Mouse (Mus musculus): ENCODE measurements around the gene Amotl2. TPM values are rescaled to one million over a fixed set of nuclear protein-coding genes. Genes with fewer than 3 reads are reported as not detected.

Gene Amotl2
- polyA plus RNA-seq (2012; rRNA removed) = 37.7 and 40.5 TPM in 2 replicates

GRCm38 (mm10) chr9:102716481-102717163, at the start of gene Amotl2:
Amotl2 (plus strand) TSS chr9:102716672.
- H3K27ac ChIP-seq (ENCODE audit: insufficient read depth, low read depth, low read length) = peak within 1 kb of the TSS; percentile 97
- TF ChIP-seq CTCF (conservative IDR thresholded peaks at IDR 0.05; ENCODE audit: insufficient read depth, insufficient read length, low read depth, low read length) (no peak), POLR2A (IDR thresholded peaks at IDR 0.05; ENCODE audit: low read depth, low read length) (no peak)
- 18% methylated on average over 22 of the region's 22 CpGs for WGBS

GRCm38 (mm10) chr9:102668115-102668514, 48.4 kb upstream of the Amotl2 start:
- Histone ChIP-seq H3K27ac (ENCODE audit: insufficient read depth, low read depth, low read length) (no peak overlapping the region), H3K4me3 (ENCODE audit: insufficient read depth, low read depth, low read length) (no peak overlapping the region), H3K36me3 (ENCODE audit: control insufficient read depth, insufficient read depth, low read length) (no peaks in the 10 kb centered on the region), H3K27me3 (replicated peaks; ENCODE audit: control insufficient read depth, insufficient read depth, low read length) (no peaks in the 10 kb centered on the region), H3K4me1 (ENCODE audit: control insufficient read depth, insufficient read depth, low read length) (no peaks in the 10 kb centered on the region)
- WGBS = 46% methylated on average over 6 of the region's 6 CpGs
- DNase-seq = no peak
- TF ChIP-seq CTCF (conservative IDR thresholded peaks at IDR 0.05; ENCODE audit: insufficient read depth, insufficient read length, low read depth, low read length) (no peak), POLR2A (IDR thresholded peaks at IDR 0.05; ENCODE audit: low read depth, low read length) (no peak)

More at GRCm38 (mm10) chr9:102716481-102717163, at the start of gene Amotl2:
- DNase-seq = no peak
- Histone ChIP-seq H3K36me3 (ENCODE audit: control insufficient read depth, insufficient read depth, low read length) (peaks cover 8% of the 10 kb centered on the region), H3K4me1 (ENCODE audit: control insufficient read depth, insufficient read depth, low read length) (peaks cover 30% of the 10 kb centered on the region), H3K27me3 (replicated peaks; ENCODE audit: control insufficient read depth, insufficient read depth, low read length) (no peaks in the 10 kb centered on the region), H3K4me3 (ENCODE audit: insufficient read depth, low read depth, low read length) (peak within 1 kb of the TSS; percentile 91)

- no peak overlapping the region for H3K4me3 ChIP-seq (ENCODE audit: insufficient read depth, low read depth, low read length)
- H3K4me1 ChIP-seq (ENCODE audit: control insufficient read depth, insufficient read depth, low read length) = no peaks in the 10 kb centered on the region
- 90% methylated on average over 12 of the region's 12 CpGs for whole genome bisulfite sequencing
- H3K27me3 ChIP-seq (replicated peaks; ENCODE audit: control insufficient read depth, insufficient read depth, low read length) = no peaks in the 10 kb centered on the region
- TF ChIP-seq CTCF (conservative IDR thresholded peaks at IDR 0.05; ENCODE audit: insufficient read depth, insufficient read length, low read depth, low read length) (no peak), POLR2A (IDR thresholded peaks at IDR 0.05; ENCODE audit: low read depth, low read length) (no peak)
- no peak for DNase-seq
- no peaks in the 10 kb centered on the region for H3K36me3 ChIP-seq (ENCODE audit: control insufficient read depth, insufficient read depth, low read length)
- no peak overlapping the region for H3K27ac ChIP-seq (ENCODE audit: insufficient read depth, low read depth, low read length)
Observed at GRCm38 (mm10) chr9:102668906-102669305, 47.6 kb upstream of the Amotl2 start.

- Histone ChIP-seq H3K27ac (ENCODE audit: insufficient read depth, low read depth, low read length) (no peak overlapping the region), H3K36me3 (ENCODE audit: control insufficient read depth, insufficient read depth, low read length) (no peaks in the 10 kb centered on the region), H3K27me3 (replicated peaks; ENCODE audit: control insufficient read depth, insufficient read depth, low read length) (no peaks in the 10 kb centered on the region), H3K4me3 (ENCODE audit: insufficient read depth, low read depth, low read length) (no peak overlapping the region), H3K4me1 (ENCODE audit: control insufficient read depth, insufficient read depth, low read length) (no peaks in the 10 kb centered on the region)
- TF ChIP-seq POLR2A (IDR thresholded peaks at IDR 0.05; ENCODE audit: low read depth, low read length) = no peak
- no peak for TF ChIP-seq CTCF (conservative IDR thresholded peaks at IDR 0.05; ENCODE audit: insufficient read depth, insufficient read length, low read depth, low read length)
- no peak for DNase-seq
- 64% methylated on average over 7 of the region's 7 CpGs for WGBS
Observed at GRCm38 (mm10) chr9:102673381-102673780, 43.1 kb upstream of the Amotl2 start.

- Histone ChIP-seq H3K4me1 (ENCODE audit: control insufficient read depth, insufficient read depth, low read length) (no peaks in the 10 kb centered on the region), H3K27me3 (replicated peaks; ENCODE audit: control insufficient read depth, insufficient read depth, low read length) (no peaks in the 10 kb centered on the region; the same call in 1 of the 2 replicates), H3K27ac (ENCODE audit: insufficient read depth, low read depth, low read length) (no peak overlapping the region), H3K36me3 (ENCODE audit: control insufficient read depth, insufficient read depth, low read length) (no peaks in the 10 kb centered on the region), H3K4me3 (ENCODE audit: insufficient read depth, low read depth, low read length) (no peak overlapping the region)
- no peak for DNase-seq
- WGBS = 81% methylated on average over 5 of the region's 5 CpGs
- TF ChIP-seq CTCF (conservative IDR thresholded peaks at IDR 0.05; ENCODE audit: insufficient read depth, insufficient read length, low read depth, low read length) = no peak
- TF ChIP-seq POLR2A (IDR thresholded peaks at IDR 0.05; ENCODE audit: low read depth, low read length) = no peak
Observed at GRCm38 (mm10) chr9:102675922-102676321, 40.5 kb upstream of the Amotl2 start.

- 61% methylated on average over 7 of the region's 7 CpGs for WGBS
- H3K27me3 ChIP-seq (replicated peaks; ENCODE audit: control insufficient read depth, insufficient read depth, low read length) = no peaks in the 10 kb centered on the region; the same call in 1 of the 2 replicates
- no peaks in the 10 kb centered on the region for H3K4me1 ChIP-seq (ENCODE audit: control insufficient read depth, insufficient read depth, low read length)
- no peak overlapping the region for H3K4me3 ChIP-seq (ENCODE audit: insufficient read depth, low read depth, low read length)
- H3K36me3 ChIP-seq (ENCODE audit: control insufficient read depth, insufficient read depth, low read length) = no peaks in the 10 kb centered on the region
- no peak for DNase-seq
- H3K27ac ChIP-seq (ENCODE audit: insufficient read depth, low read depth, low read length) = no peak overlapping the region
- no peak for TF ChIP-seq CTCF (conservative IDR thresholded peaks at IDR 0.05; ENCODE audit: insufficient read depth, insufficient read length, low read depth, low read length)
- TF ChIP-seq POLR2A (IDR thresholded peaks at IDR 0.05; ENCODE audit: low read depth, low read length) = no peak
Observed at GRCm38 (mm10) chr9:102681470-102681869, 35.0 kb upstream of the Amotl2 start.

GRCm38 (mm10) chr9:102687943-102688342, 28.5 kb upstream of the Amotl2 start:
- WGBS = 51% methylated on average over 4 of the region's 4 CpGs

More at GRCm38 (mm10) chr9:102687943-102688342, 28.5 kb upstream of the Amotl2 start:
- H3K4me3 ChIP-seq (ENCODE audit: insufficient read depth, low read depth, low read length) = no peak overlapping the region
- H3K4me1 ChIP-seq (ENCODE audit: control insufficient read depth, insufficient read depth, low read length) = no peaks in the 10 kb centered on the region
- DNase-seq = peak; percentile 14
- no peak overlapping the region for H3K27ac ChIP-seq (ENCODE audit: insufficient read depth, low read depth, low read length)
- TF ChIP-seq CTCF (conservative IDR thresholded peaks at IDR 0.05; ENCODE audit: insufficient read depth, insufficient read length, low read depth, low read length) = no peak
- TF ChIP-seq POLR2A (IDR thresholded peaks at IDR 0.05; ENCODE audit: low read depth, low read length) = no peak
- H3K36me3 ChIP-seq (ENCODE audit: control insufficient read depth, insufficient read depth, low read length) = no peaks in the 10 kb centered on the region
- H3K27me3 ChIP-seq (replicated peaks; ENCODE audit: control insufficient read depth, insufficient read depth, low read length) = no peaks in the 10 kb centered on the region

Measured in kidney, adult 2 months (tissue).